In the genomic region with DNA sequence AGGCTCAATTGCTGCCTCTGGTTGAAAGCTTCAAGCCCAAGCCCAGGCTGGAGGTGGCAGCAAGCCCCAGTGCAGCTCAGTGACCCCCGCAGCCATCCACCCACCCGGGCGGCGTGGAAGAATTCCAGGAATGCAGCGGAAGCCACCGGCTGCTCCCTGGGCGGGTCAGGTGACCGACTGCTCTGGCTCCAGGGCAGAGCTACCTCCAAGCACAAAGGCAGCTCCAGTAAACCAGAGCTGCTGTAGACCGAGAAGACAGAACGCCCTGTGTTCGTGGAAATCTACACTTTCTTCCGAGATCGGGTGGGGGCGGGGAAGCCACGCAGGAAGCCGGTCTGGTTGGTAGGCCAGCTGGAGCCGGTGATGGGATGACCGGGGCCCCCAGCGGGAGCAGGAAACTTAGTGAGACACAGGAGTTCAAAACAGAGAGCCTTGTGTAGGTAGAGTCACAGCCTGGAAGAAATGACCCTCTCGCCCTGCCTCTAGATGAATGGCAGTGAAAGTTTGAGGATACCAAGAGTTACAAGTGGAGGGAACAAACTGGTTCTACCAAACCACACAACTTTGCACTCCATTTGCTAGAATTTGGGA, we compare ENCODE assay signal across 8 mouse cellular contexts. TPM values are rescaled to one million over a fixed set of nuclear protein-coding genes. Genes with fewer than 3 reads are reported as not detected.
A peak's percentile ranks its signal among the peaks of the same experiment; 100 is the strongest.
DNase-seq lines count a peak whose midpoint lies in the region; ATAC-seq lines count a peak whose summit lies in the region.

No protein-coding gene starts in this region.

- H3K9me3 ChIP-seq in forebrain, embryonic 12.5 days = no peaks in the 10 kb centered on the region
- no peaks in the 10 kb centered on the region for H3K9me3 ChIP-seq in intestine, embryonic 16.5 days (ENCODE audit: control insufficient read depth, low read length)
- H3K9me3 ChIP-seq in liver, embryonic 16.5 days (replicated peaks; ENCODE audit: control insufficient read depth, low read length) = no peaks in the 10 kb centered on the region
- no peaks in the 10 kb centered on the region for H3K9me3 ChIP-seq in neural tube, embryonic 15.5 days (replicated peaks)

- 11% methylated on average over 20 of the region's 20 CpGs for WGBS in forebrain, embryonic 12.5 days
- 3% methylated on average over 20 of the region's 20 CpGs for WGBS in intestine, embryonic 16.5 days
- 13% methylated on average over 20 of the region's 20 CpGs for WGBS in liver, embryonic 16.5 days (ENCODE audit: insufficient replicate concordance)
- 15% methylated on average over 20 of the region's 20 CpGs for WGBS in neural tube, embryonic 15.5 days

- peak; percentile 21 for DNase-seq in urinary bladder, adult 2 months (ENCODE audit: low spot score)
- DNase-seq in urinary bladder, postnatal 10 days (ENCODE audit: low spot score) = no peak
- DNase-seq in spleen, postnatal 10 days (ENCODE audit: low spot score in 2 of 2) = no peak

- H3K4me3 ChIP-seq in forebrain, embryonic 12.5 days (replicated peaks) = peak overlapping the region; percentile 16; the same call in 1 of the 2 replicates
- peak overlapping the region; percentile 30 for H3K4me3 ChIP-seq in intestine, embryonic 16.5 days (ENCODE audit: low read length)
- H3K4me3 ChIP-seq in liver, embryonic 16.5 days (ENCODE audit: low read depth, low read length) = peak overlapping the region; percentile 12
- peak overlapping the region; percentile 26 for H3K4me3 ChIP-seq in neural tube, embryonic 15.5 days (replicated peaks)

- no peaks in the 10 kb centered on the region for H3K27me3 ChIP-seq in forebrain, embryonic 12.5 days
- no peaks in the 10 kb centered on the region for H3K27me3 ChIP-seq in intestine, embryonic 16.5 days (replicated peaks; ENCODE audit: control insufficient read depth, insufficient read depth, low read length)
- H3K27me3 ChIP-seq in liver, embryonic 16.5 days (ENCODE audit: control insufficient read depth, insufficient read depth, low read depth, low read length) = no peaks in the 10 kb centered on the region
- no peaks in the 10 kb centered on the region for H3K27me3 ChIP-seq in neural tube, embryonic 15.5 days (replicated peaks)

- no peaks in the 10 kb centered on the region for H3K36me3 ChIP-seq in forebrain, embryonic 12.5 days (replicated peaks)
- H3K36me3 ChIP-seq in intestine, embryonic 16.5 days (ENCODE audit: control insufficient read depth, insufficient read depth, low read length) = no peaks in the 10 kb centered on the region
- H3K36me3 ChIP-seq in liver, embryonic 16.5 days (ENCODE audit: control insufficient read depth, insufficient read depth) = no peaks in the 10 kb centered on the region
- no peaks in the 10 kb centered on the region for H3K36me3 ChIP-seq in neural tube, embryonic 15.5 days

- H3K4me2 ChIP-seq in forebrain, embryonic 12.5 days = peak overlapping the region; percentile 44
- peak overlapping the region; percentile 70 for H3K4me2 ChIP-seq in intestine, embryonic 16.5 days (ENCODE audit: low read depth, low read length)
- peak overlapping the region; percentile 31 for H3K4me2 ChIP-seq in liver, embryonic 16.5 days (ENCODE audit: low read depth, low read length)
- H3K4me2 ChIP-seq in neural tube, embryonic 15.5 days = peak overlapping the region; percentile 57

- H3K9ac ChIP-seq in forebrain, embryonic 12.5 days = no peak overlapping the region; the same call in 1 of the 2 replicates
- H3K9ac ChIP-seq in intestine, embryonic 16.5 days (ENCODE audit: low read depth, low read length) = peak overlapping the region; percentile 21
- no peak overlapping the region for H3K9ac ChIP-seq in liver, embryonic 16.5 days (ENCODE audit: low read depth, low read length)
- no peak overlapping the region for H3K9ac ChIP-seq in neural tube, embryonic 15.5 days (replicated peaks)

- peaks cover 23% of the 10 kb centered on the region for H3K4me1 ChIP-seq in forebrain, embryonic 12.5 days
- no peaks in the 10 kb centered on the region; the same call in 1 of the 2 replicates for H3K4me1 ChIP-seq in intestine, embryonic 16.5 days (ENCODE audit: control insufficient read depth, insufficient read depth, low read length)
- no peaks in the 10 kb centered on the region for H3K4me1 ChIP-seq in liver, embryonic 16.5 days (ENCODE audit: control insufficient read depth, low read depth, low read length)
- peaks cover 14% of the 10 kb centered on the region; the same call in 1 of the 2 replicates for H3K4me1 ChIP-seq in neural tube, embryonic 15.5 days

- peak; percentile 65 for ATAC-seq in forebrain, embryonic 12.5 days (ENCODE audit: low FRiP score)
- ATAC-seq in intestine, embryonic 16.5 days = peak; percentile 89
- peak; percentile 74; the same call in 1 of the 2 replicates for ATAC-seq in liver, embryonic 16.5 days (ENCODE audit: low read depth)
- 0 out of 2 replicates have a peak, but pooled peaks have one; percentile 31 for ATAC-seq in neural tube, embryonic 15.5 days (ENCODE audit: low FRiP score)
- no peak for ATAC-seq in megakaryocyte-erythroid progenitor cell, adult 5-6 weeks (replicated peaks; ENCODE audit: low FRiP score, low TSS enrichment, poor library complexity, severe bottlenecking)

- H3K27ac ChIP-seq in forebrain, embryonic 12.5 days = no peak overlapping the region
- H3K27ac ChIP-seq in intestine, embryonic 16.5 days (ENCODE audit: low read length) = no peak overlapping the region
- no peak overlapping the region for H3K27ac ChIP-seq in liver, embryonic 16.5 days (ENCODE audit: low read length)
- no peak overlapping the region for H3K27ac ChIP-seq in neural tube, embryonic 15.5 days (replicated peaks)

RNA-seq across cellular contexts. Expression of a gene that starts 4.2 kb away (rescaled TPM):
- polyA plus RNA-seq in urinary bladder, adult 2 months (2012; rRNA removed) = 0.03 and 0.06 TPM in 2 replicates
- polyA plus RNA-seq in forebrain, embryonic 12.5 days (2016; fragmentation: Nextera tagmentation; extraction: Ambion mirVana) = 10.6 and 16.7 TPM in 2 replicates
- polyA plus RNA-seq in intestine, embryonic 16.5 days (2015; fragmentation: Nextera tagmentation; extraction: Ambion mirVana) = 0.15 and 0.28 TPM in 2 replicates
- 0.12 and 0.16 TPM in 2 replicates for polyA plus RNA-seq in liver, embryonic 16.5 days (2015; fragmentation: Nextera tagmentation; extraction: Ambion mirVana)
- 2.0 and 2.7 TPM in 2 replicates for polyA plus RNA-seq in neural tube, embryonic 15.5 days (2015; fragmentation: Nextera tagmentation; extraction: Ambion mirVana)
- not detected in 2 replicates for total RNA-seq in megakaryocyte-erythroid progenitor cell, adult 5-6 weeks (2014; fragmentation: Nextera tagmentation)
- not detected in 2 replicates for total RNA-seq in megakaryocyte-erythroid progenitor cell, adult 5-6 weeks (2017)
